Mouse (Mus musculus): ENCODE results near the gene Pfdn6. TPM values are rescaled to one million over a fixed set of nuclear protein-coding genes. Genes with fewer than 3 reads are reported as not detected.

Gene Pfdn6
- polyA plus RNA-seq, 1 experiment from 2014 or later: 151 TPM

- Histone ChIP-seq H3K9me3 (ENCODE audit: control insufficient read depth, low read length) (no peaks in the 10 kb centered on the region), H3K4me1 (replicated peaks; ENCODE audit: control insufficient read depth, insufficient read depth, low read length) (no peaks in the 10 kb centered on the region; the same call in 1 of the 2 replicates), H3K36me3 (ENCODE audit: control insufficient read depth, insufficient read depth, low read length) (no peaks in the 10 kb centered on the region), H3K27ac (ENCODE audit: low read length) (no peak overlapping the region), H3K27me3 (ENCODE audit: control insufficient read depth, insufficient read depth, low read depth, low read length) (peaks cover 9% of the 10 kb centered on the region), H3K4me2 (ENCODE audit: low read depth, low read length) (no peak overlapping the region), H3K4me3 (ENCODE audit: low read length) (no peak overlapping the region), H3K9ac (ENCODE audit: low read length) (no peak overlapping the region)
- peak; percentile 74; the same call in 1 of the 2 replicates for ATAC-seq (ENCODE audit: low read depth)
- WGBS: 5% methylated on average over 1 of the region's 1 CpGs
Measured at GRCm38 (mm10) chr17:33972691-33973090, 32.5 kb upstream of the Pfdn6 start.

GRCm38 (mm10) chr17:33969394-33969793 is 29.3 kb upstream of the Pfdn6 start:
- Histone ChIP-seq H3K4me3 (ENCODE audit: low read length) (no peak overlapping the region), H3K4me1 (replicated peaks; ENCODE audit: control insufficient read depth, insufficient read depth, low read length) (no peaks in the 10 kb centered on the region), H3K9me3 (ENCODE audit: control insufficient read depth, low read length) (no peaks in the 10 kb centered on the region), H3K36me3 (ENCODE audit: control insufficient read depth, insufficient read depth, low read length) (peaks cover 4% of the 10 kb centered on the region; the same call in 1 of the 2 replicates), H3K27ac (ENCODE audit: low read length) (no peak overlapping the region), H3K4me2 (ENCODE audit: low read depth, low read length) (no peak overlapping the region), H3K27me3 (ENCODE audit: control insufficient read depth, insufficient read depth, low read depth, low read length) (no peaks in the 10 kb centered on the region), H3K9ac (ENCODE audit: low read length) (no peak overlapping the region)
- ATAC-seq (ENCODE audit: low read depth): no peak
- 77% methylated on average over 4 of the region's 4 CpGs for WGBS

DNA sequence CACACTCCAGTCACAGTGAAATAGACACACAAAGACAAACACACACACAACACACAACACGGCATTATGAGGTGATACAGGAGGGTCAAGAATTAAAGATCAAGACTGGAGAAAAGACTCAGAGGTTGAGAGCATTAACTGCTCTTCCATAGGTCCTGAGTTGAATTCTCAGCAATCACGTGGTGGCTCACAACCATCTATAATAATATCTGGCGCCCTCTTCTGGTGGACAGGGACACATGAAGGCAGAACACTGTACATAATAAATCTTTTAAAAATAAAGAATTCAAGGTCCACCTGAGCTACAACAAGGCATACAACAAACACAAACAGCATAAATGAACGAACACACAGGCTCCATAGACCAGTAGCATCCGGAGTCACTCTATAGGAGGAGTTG is 28.8 kb upstream of the Pfdn6 start:
- peaks cover 4% of the 10 kb centered on the region; the same call in 1 of the 2 replicates for H3K36me3 ChIP-seq (ENCODE audit: control insufficient read depth, insufficient read depth, low read length)
- WGBS: 22% methylated on average over 5 of the region's 5 CpGs
- peak; percentile 55; the same call in 1 of the 2 replicates for ATAC-seq (ENCODE audit: low read depth)

GRCm38 (mm10) chr17:33968489-33968888 is 28.3 kb upstream of the Pfdn6 start:
- Histone ChIP-seq H3K4me2 (ENCODE audit: low read depth, low read length) (no peak overlapping the region), H3K9ac (ENCODE audit: low read length) (no peak overlapping the region), H3K36me3 (ENCODE audit: control insufficient read depth, insufficient read depth, low read length) (peaks cover 4% of the 10 kb centered on the region; the same call in 1 of the 2 replicates), H3K27ac (ENCODE audit: low read length) (no peak overlapping the region), H3K9me3 (ENCODE audit: control insufficient read depth, low read length) (no peaks in the 10 kb centered on the region), H3K4me3 (ENCODE audit: low read length) (no peak overlapping the region), H3K4me1 (replicated peaks; ENCODE audit: control insufficient read depth, insufficient read depth, low read length) (no peaks in the 10 kb centered on the region), H3K27me3 (ENCODE audit: control insufficient read depth, insufficient read depth, low read depth, low read length) (no peaks in the 10 kb centered on the region)
- WGBS: under 1% methylated on average over 9 of the region's 9 CpGs
- ATAC-seq (ENCODE audit: low read depth): peak; percentile 83

More for the DNA sequence above, 28.8 kb upstream of the Pfdn6 start:
- Histone ChIP-seq H3K27ac (ENCODE audit: low read length) (no peak overlapping the region), H3K4me1 (replicated peaks; ENCODE audit: control insufficient read depth, insufficient read depth, low read length) (no peaks in the 10 kb centered on the region), H3K4me3 (ENCODE audit: low read length) (no peak overlapping the region), H3K4me2 (ENCODE audit: low read depth, low read length) (no peak overlapping the region), H3K9ac (ENCODE audit: low read length) (no peak overlapping the region), H3K9me3 (ENCODE audit: control insufficient read depth, low read length) (no peaks in the 10 kb centered on the region), H3K27me3 (ENCODE audit: control insufficient read depth, insufficient read depth, low read depth, low read length) (no peaks in the 10 kb centered on the region)

- Histone ChIP-seq H3K27ac (ENCODE audit: low read length) (no peak overlapping the region), H3K9me3 (ENCODE audit: control insufficient read depth, low read length) (no peaks in the 10 kb centered on the region), H3K9ac (ENCODE audit: low read length) (no peak overlapping the region), H3K36me3 (ENCODE audit: control insufficient read depth, insufficient read depth, low read length) (peaks cover 16% of the 10 kb centered on the region), H3K27me3 (ENCODE audit: control insufficient read depth, insufficient read depth, low read depth, low read length) (no peaks in the 10 kb centered on the region), H3K4me2 (ENCODE audit: low read depth, low read length) (no peak overlapping the region), H3K4me1 (replicated peaks; ENCODE audit: control insufficient read depth, insufficient read depth, low read length) (no peaks in the 10 kb centered on the region), H3K4me3 (ENCODE audit: low read length) (no peak overlapping the region)
- no peak for ATAC-seq (ENCODE audit: low read depth)
- WGBS: 77% methylated on average over 16 of the region's 16 CpGs
Measured at GRCm38 (mm10) chr17:33965846-33966550, 25.9 kb upstream of the Pfdn6 start.

- H3K4me2 ChIP-seq (ENCODE audit: low read depth, low read length): no peak overlapping the region
- 91% methylated on average over 17 of the region's 17 CpGs for WGBS
- peaks cover 17% of the 10 kb centered on the region for H3K36me3 ChIP-seq (ENCODE audit: control insufficient read depth, insufficient read depth, low read length)
- no peak overlapping the region for H3K27ac ChIP-seq (ENCODE audit: low read length)
- no peak for ATAC-seq (ENCODE audit: low read depth)
- no peak overlapping the region for H3K4me3 ChIP-seq (ENCODE audit: low read length)
- no peaks in the 10 kb centered on the region for H3K27me3 ChIP-seq (ENCODE audit: control insufficient read depth, insufficient read depth, low read depth, low read length)
- no peaks in the 10 kb centered on the region for H3K4me1 ChIP-seq (replicated peaks; ENCODE audit: control insufficient read depth, insufficient read depth, low read length)
- H3K9me3 ChIP-seq (ENCODE audit: control insufficient read depth, low read length): no peaks in the 10 kb centered on the region
- no peak overlapping the region for H3K9ac ChIP-seq (ENCODE audit: low read length)
Measured at GRCm38 (mm10) chr17:33965082-33965845, 25.1 kb upstream of the Pfdn6 start.

- 89% methylated on average over 7 of the region's 7 CpGs for WGBS
- Histone ChIP-seq H3K9me3 (ENCODE audit: control insufficient read depth, low read length) (no peaks in the 10 kb centered on the region), H3K36me3 (ENCODE audit: control insufficient read depth, insufficient read depth, low read length) (peaks cover 32% of the 10 kb centered on the region), H3K27me3 (ENCODE audit: control insufficient read depth, insufficient read depth, low read depth, low read length) (no peaks in the 10 kb centered on the region), H3K4me2 (ENCODE audit: low read depth, low read length) (no peak overlapping the region), H3K4me1 (replicated peaks; ENCODE audit: control insufficient read depth, insufficient read depth, low read length) (no peaks in the 10 kb centered on the region), H3K9ac (ENCODE audit: low read length) (no peak overlapping the region), H3K27ac (ENCODE audit: low read length) (no peak overlapping the region), H3K4me3 (ENCODE audit: low read length) (no peak overlapping the region)
- no peak for ATAC-seq (ENCODE audit: low read depth)
Measured at GRCm38 (mm10) chr17:33962876-33963275, 22.7 kb upstream of the Pfdn6 start.

GRCm38 (mm10) chr17:33959948-33960347 is 19.8 kb upstream of the Pfdn6 start:
- Histone ChIP-seq H3K4me2 (ENCODE audit: low read depth, low read length) (no peak overlapping the region), H3K9ac (ENCODE audit: low read length) (no peak overlapping the region), H3K36me3 (ENCODE audit: control insufficient read depth, insufficient read depth, low read length) (peaks cover 27% of the 10 kb centered on the region), H3K27ac (ENCODE audit: low read length) (no peak overlapping the region), H3K9me3 (ENCODE audit: control insufficient read depth, low read length) (no peaks in the 10 kb centered on the region), H3K4me3 (ENCODE audit: low read length) (no peak overlapping the region), H3K27me3 (ENCODE audit: control insufficient read depth, insufficient read depth, low read depth, low read length) (no peaks in the 10 kb centered on the region), H3K4me1 (replicated peaks; ENCODE audit: control insufficient read depth, insufficient read depth, low read length) (peaks cover 5% of the 10 kb centered on the region; the same call in 1 of the 2 replicates)
- ATAC-seq (ENCODE audit: low read depth): no peak
- WGBS: 88% methylated on average over 15 of the region's 15 CpGs

DNA sequence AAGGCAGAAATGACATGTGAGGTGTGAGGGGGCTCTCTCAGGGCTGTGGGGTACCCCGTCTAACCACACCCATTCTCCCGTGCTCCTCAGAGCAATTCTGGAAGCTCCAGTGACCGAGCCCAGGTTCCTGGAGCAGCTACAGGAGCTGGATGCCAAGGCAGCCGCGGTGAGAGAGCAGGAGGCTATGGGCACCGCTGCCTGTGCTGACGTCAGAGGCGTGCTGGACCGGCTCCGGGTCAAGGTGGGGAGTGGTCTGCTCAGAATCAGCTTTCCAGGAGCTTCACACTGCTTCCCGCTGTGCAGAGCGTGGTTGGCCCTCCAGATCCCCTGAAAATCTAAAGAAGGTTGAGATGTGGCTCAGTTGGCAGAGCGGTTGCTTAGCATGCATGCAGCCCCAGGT is 19.0 kb upstream of the Pfdn6 start:
- Histone ChIP-seq H3K9me3 (ENCODE audit: control insufficient read depth, low read length) (no peaks in the 10 kb centered on the region), H3K9ac (ENCODE audit: low read length) (no peak overlapping the region), H3K27ac (ENCODE audit: low read length) (no peak overlapping the region), H3K4me2 (ENCODE audit: low read depth, low read length) (no peak overlapping the region), H3K27me3 (ENCODE audit: control insufficient read depth, insufficient read depth, low read depth, low read length) (no peaks in the 10 kb centered on the region), H3K4me3 (ENCODE audit: low read length) (no peak overlapping the region), H3K4me1 (replicated peaks; ENCODE audit: control insufficient read depth, insufficient read depth, low read length) (peaks cover 10% of the 10 kb centered on the region), H3K36me3 (ENCODE audit: control insufficient read depth, insufficient read depth, low read length) (peaks cover 29% of the 10 kb centered on the region)
- no peak for ATAC-seq (ENCODE audit: low read depth)
- 93% methylated on average over 13 of the region's 13 CpGs for WGBS
